Comparison of ENCODE assay signal across 26 mouse cellular contexts in genomic region chr7:53854077-53854476, GRCm38 (mm10).
"Had no signal": no experiment of that assay in that cellular context is flagged by ENCODE, and none has a peak within 500 bp of the region (broad histone marks: within the 10 kb centered on the region; RNA-seq: fewer than 3 reads in every experiment).

No protein-coding gene starts in this region.

- H3K9ac ChIP-seq: embryonic facial prominence, embryonic 12.5 days; embryonic facial prominence, embryonic 13.5 days; embryonic facial prominence, embryonic 15.5 days; forebrain, embryonic 12.5 days; forebrain, embryonic 13.5 days; forebrain, embryonic 15.5 days; forebrain, postnatal 0 days had no signal

- H3K27me3 ChIP-seq: embryonic facial prominence, embryonic 12.5 days; embryonic facial prominence, embryonic 13.5 days; embryonic facial prominence, embryonic 15.5 days; forebrain, embryonic 12.5 days; forebrain, embryonic 13.5 days; forebrain, embryonic 15.5 days had no signal

- H3K36me3 ChIP-seq: embryonic facial prominence, embryonic 10.5 days; embryonic facial prominence, embryonic 12.5 days; embryonic facial prominence, embryonic 13.5 days; embryonic facial prominence, embryonic 15.5 days; forebrain, embryonic 10.5 days; forebrain, embryonic 12.5 days; forebrain, embryonic 15.5 days; heart, embryonic 10.5 days had no signal

- ATAC-seq: forebrain, embryonic 13.5 days; forebrain, embryonic 14.5 days; forebrain, embryonic 15.5 days; forebrain, embryonic 16.5 days; forebrain, postnatal 0 days had no signal

- H3K27ac ChIP-seq: embryonic facial prominence, embryonic 10.5 days; embryonic facial prominence, embryonic 12.5 days; embryonic facial prominence, embryonic 13.5 days; embryonic facial prominence, embryonic 15.5 days; forebrain, embryonic 10.5 days; forebrain, embryonic 12.5 days; forebrain, embryonic 13.5 days; forebrain, embryonic 15.5 days; gastrocnemius, adult 2 months; heart, adult 2 months; heart, embryonic 10.5 days had no signal

- H3K9me3 ChIP-seq: embryonic facial prominence, embryonic 10.5 days; embryonic facial prominence, embryonic 12.5 days; embryonic facial prominence, embryonic 13.5 days; embryonic facial prominence, embryonic 15.5 days; forebrain, embryonic 10.5 days; forebrain, embryonic 12.5 days; forebrain, embryonic 13.5 days; forebrain, embryonic 15.5 days; heart, embryonic 10.5 days had no signal

- H3K4me1 ChIP-seq: embryonic facial prominence, embryonic 10.5 days; embryonic facial prominence, embryonic 12.5 days; embryonic facial prominence, embryonic 13.5 days; embryonic facial prominence, embryonic 15.5 days; forebrain, embryonic 10.5 days; forebrain, embryonic 12.5 days; forebrain, embryonic 13.5 days; forebrain, embryonic 15.5 days; heart, embryonic 10.5 days had no signal

- DNase-seq: cerebellum, adult 9-11 months; cerebellum, postnatal 10 days; cerebellum, postnatal 14 days; cerebellum, postnatal 25 days; cerebellum, postnatal 36 days; embryo, embryonic 11 days; forebrain, postnatal 0 days; gastrocnemius, adult 2 months; gastrocnemius, postnatal 10 days; gastrocnemius, postnatal 14 days; gastrocnemius, postnatal 25 days; gastrocnemius, postnatal 36 days; heart, adult 18-20 months; heart, adult 2 months had no signal

- H3K4me3 ChIP-seq: embryonic facial prominence, embryonic 10.5 days; embryonic facial prominence, embryonic 12.5 days; embryonic facial prominence, embryonic 13.5 days; embryonic facial prominence, embryonic 15.5 days; erythroblast, embryonic 14.5 days; forebrain, embryonic 10.5 days; forebrain, embryonic 12.5 days; forebrain, embryonic 13.5 days; forebrain, embryonic 15.5 days; gastrocnemius, adult 2 months; heart, adult 2 months; heart, embryonic 10.5 days had no signal

- H3K4me2 ChIP-seq: embryonic facial prominence, embryonic 12.5 days; embryonic facial prominence, embryonic 13.5 days; embryonic facial prominence, embryonic 15.5 days; forebrain, embryonic 12.5 days; forebrain, embryonic 13.5 days; forebrain, embryonic 15.5 days had no signal
